Mouse (Mus musculus): ENCODE measurements at regions not wholly inside any gene's neighbourhood (a gene's known extent, or its start where the extent isn't known, plus 50 kb on each side); places are given as distances from the start of the nearest gene placed in this dataset.
"Not testable (repeated sequence)": the region's sequence is repeated elsewhere in the genome, so short reads cannot be mapped to it uniquely, and the experiment has no call there.

DNA sequence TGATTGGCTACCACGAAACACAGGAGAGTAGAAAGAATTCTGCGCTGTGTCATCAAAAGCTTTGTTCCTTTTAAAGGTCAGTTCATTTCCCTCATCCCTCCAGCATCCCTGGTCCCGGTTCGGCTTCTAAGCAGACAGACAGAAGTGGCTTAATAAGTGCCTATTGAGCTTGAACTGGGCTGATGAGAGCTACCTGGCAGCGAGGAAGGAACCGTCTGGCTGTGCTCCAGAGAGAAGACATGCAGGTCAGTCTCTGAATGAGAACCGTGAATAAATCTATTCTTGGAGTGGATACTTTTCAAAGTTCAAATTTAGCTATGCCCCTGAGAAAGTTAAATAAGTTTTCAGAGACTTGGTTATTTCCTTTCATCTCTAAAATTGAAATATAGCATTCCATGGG is 135.0 kb upstream of the Fam78b start:
- no peak for ATAC-seq (ENCODE audit: low FRiP score, low read depth)
- no peaks in the 10 kb centered on the region for H3K36me3 ChIP-seq
- H3K27me3 ChIP-seq (replicated peaks) = no peaks in the 10 kb centered on the region
- no peaks in the 10 kb centered on the region for H3K4me1 ChIP-seq
- no peak overlapping the region for H3K27ac ChIP-seq
- H3K9me3 ChIP-seq = no peaks in the 10 kb centered on the region
- no peak overlapping the region for H3K4me2 ChIP-seq (replicated peaks)
- H3K4me3 ChIP-seq = no peak overlapping the region
- 79% methylated on average over 7 of the region's 7 CpGs for WGBS
- no peak overlapping the region for H3K9ac ChIP-seq

- 86% methylated on average over 4 of the region's 4 CpGs for WGBS
- Histone ChIP-seq H3K9me3 (no peaks in the 10 kb centered on the region), H3K36me3 (no peaks in the 10 kb centered on the region), H3K27ac (no peak overlapping the region), H3K9ac (no peak overlapping the region), H3K27me3 (replicated peaks) (no peaks in the 10 kb centered on the region), H3K4me3 (no peak overlapping the region), H3K4me2 (replicated peaks) (no peak overlapping the region), H3K4me1 (no peaks in the 10 kb centered on the region)
- ATAC-seq (ENCODE audit: low FRiP score, low read depth) = no peak
Measured at GRCm38 (mm10) chr1:166871258-166871657, 130.0 kb upstream of the Fam78b start.

DNA sequence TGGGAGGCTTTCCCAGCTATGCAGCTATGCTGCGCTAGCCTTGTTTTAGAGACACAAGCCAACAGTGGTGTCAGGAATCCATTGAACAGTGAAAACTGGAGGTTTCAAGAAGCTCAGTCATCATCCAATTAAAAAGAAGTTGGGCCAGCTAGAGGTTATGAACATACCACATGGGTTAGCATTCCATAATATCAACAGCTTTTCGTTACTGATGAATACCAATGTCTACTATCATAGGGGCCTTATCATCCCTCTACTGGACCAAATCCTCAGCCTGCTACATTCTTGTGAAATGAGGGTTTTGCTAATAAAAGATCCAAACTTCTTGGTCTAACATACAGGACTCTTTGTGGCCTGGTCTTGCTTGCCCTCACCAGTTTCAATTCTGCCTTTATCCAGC is 124.8 kb upstream of the Fam78b start:
- Histone ChIP-seq H3K36me3 (no peaks in the 10 kb centered on the region), H3K27me3 (replicated peaks) (no peaks in the 10 kb centered on the region), H3K4me1 (no peaks in the 10 kb centered on the region), H3K9me3 (no peaks in the 10 kb centered on the region), H3K4me2 (replicated peaks) (no peak overlapping the region), H3K9ac (no peak overlapping the region), H3K27ac (no peak overlapping the region), H3K4me3 (no peak overlapping the region)
- ATAC-seq (ENCODE audit: low FRiP score, low read depth) = no peak
- 90% methylated on average over 2 of the region's 2 CpGs for WGBS

DNA sequence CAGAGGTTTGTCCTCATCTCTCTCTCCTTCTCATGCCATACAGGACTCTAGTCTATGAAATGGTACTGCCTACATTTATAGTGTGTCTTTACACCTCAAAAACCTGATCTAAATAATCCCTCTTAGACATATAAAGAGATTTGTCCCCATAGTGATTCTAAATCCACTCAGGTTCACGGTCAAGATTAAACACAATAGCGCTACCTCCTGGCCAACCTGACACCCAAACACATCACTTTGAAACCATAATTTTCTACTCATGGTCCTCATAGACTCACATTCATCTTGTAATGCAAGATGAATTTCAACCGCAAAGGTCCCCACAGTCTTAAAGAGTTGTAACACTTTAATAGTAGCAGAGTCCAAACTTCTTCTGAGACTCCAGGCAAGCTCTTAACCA is 118.0 kb upstream of the Fam78b start:
- no peaks in the 10 kb centered on the region for H3K27me3 ChIP-seq (replicated peaks)
- 89% methylated on average over 3 of the region's 3 CpGs for WGBS
- no peaks in the 10 kb centered on the region for H3K4me1 ChIP-seq
- no peak overlapping the region for H3K9ac ChIP-seq
- H3K27ac ChIP-seq = no peak overlapping the region
- H3K4me3 ChIP-seq = no peak overlapping the region
- no peaks in the 10 kb centered on the region for H3K9me3 ChIP-seq
- no peaks in the 10 kb centered on the region for H3K36me3 ChIP-seq
- H3K4me2 ChIP-seq (replicated peaks) = no peak overlapping the region
- ATAC-seq (ENCODE audit: low FRiP score, low read depth) = no peak

- no peak overlapping the region for H3K9ac ChIP-seq
Measured at GRCm38 (mm10) chr1:166895945-166896344, 105.3 kb upstream of the Fam78b start.

GRCm38 (mm10) chr1:166898741-166899140 is 102.5 kb upstream of the Fam78b start:
- H3K4me3 ChIP-seq = no peak overlapping the region
- 95% methylated on average over 2 of the region's 2 CpGs for WGBS
- H3K36me3 ChIP-seq = no peaks in the 10 kb centered on the region
- H3K4me2 ChIP-seq (replicated peaks) = no peak overlapping the region
- H3K27me3 ChIP-seq (replicated peaks) = no peaks in the 10 kb centered on the region
- H3K9me3 ChIP-seq = no peaks in the 10 kb centered on the region
- H3K4me1 ChIP-seq = no peaks in the 10 kb centered on the region
- no peak for ATAC-seq (ENCODE audit: low FRiP score, low read depth)
- H3K27ac ChIP-seq = no peak overlapping the region
- H3K9ac ChIP-seq = no peak overlapping the region

More at GRCm38 (mm10) chr1:166895945-166896344, 105.3 kb upstream of the Fam78b start:
- no peak overlapping the region for H3K4me2 ChIP-seq (replicated peaks)
- H3K36me3 ChIP-seq = no peaks in the 10 kb centered on the region
- H3K27me3 ChIP-seq (replicated peaks) = no peaks in the 10 kb centered on the region
- ATAC-seq (ENCODE audit: low FRiP score, low read depth) = no peak
- no peak overlapping the region for H3K4me3 ChIP-seq
- H3K27ac ChIP-seq = no peak overlapping the region
- no peaks in the 10 kb centered on the region for H3K4me1 ChIP-seq
- no peaks in the 10 kb centered on the region for H3K9me3 ChIP-seq
- WGBS = 95% methylated on average over 5 of the region's 5 CpGs

DNA sequence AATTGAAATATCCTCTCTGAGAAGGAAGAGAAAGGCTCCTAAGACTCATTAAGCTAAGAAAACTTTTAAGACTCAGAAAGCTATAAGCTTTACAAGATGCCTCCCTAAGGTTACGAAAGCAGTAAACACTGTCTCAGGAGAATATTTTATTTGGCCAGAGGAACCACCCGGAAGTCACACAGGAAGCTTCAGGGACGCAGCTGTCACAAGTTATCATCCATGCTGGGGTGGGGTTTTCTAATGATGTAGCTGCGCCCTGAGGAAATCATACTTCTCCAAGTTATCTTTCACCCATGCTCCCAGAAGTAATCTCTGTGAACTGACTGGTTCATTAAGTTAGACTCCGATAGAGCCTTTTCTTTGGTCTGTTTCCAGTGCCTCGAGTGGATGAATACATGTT is 102.0 kb upstream of the Fam78b start:
- no peak overlapping the region for H3K4me2 ChIP-seq (replicated peaks)
- H3K27me3 ChIP-seq (replicated peaks) = no peaks in the 10 kb centered on the region
- no peaks in the 10 kb centered on the region for H3K4me1 ChIP-seq
- no peak overlapping the region for H3K9ac ChIP-seq
- H3K27ac ChIP-seq = no peak overlapping the region
- no peak for ATAC-seq (ENCODE audit: low FRiP score, low read depth)
- H3K36me3 ChIP-seq = no peaks in the 10 kb centered on the region
- no peaks in the 10 kb centered on the region for H3K9me3 ChIP-seq
- H3K4me3 ChIP-seq = no peak overlapping the region
- WGBS = 83% methylated on average over 6 of the region's 6 CpGs

DNA sequence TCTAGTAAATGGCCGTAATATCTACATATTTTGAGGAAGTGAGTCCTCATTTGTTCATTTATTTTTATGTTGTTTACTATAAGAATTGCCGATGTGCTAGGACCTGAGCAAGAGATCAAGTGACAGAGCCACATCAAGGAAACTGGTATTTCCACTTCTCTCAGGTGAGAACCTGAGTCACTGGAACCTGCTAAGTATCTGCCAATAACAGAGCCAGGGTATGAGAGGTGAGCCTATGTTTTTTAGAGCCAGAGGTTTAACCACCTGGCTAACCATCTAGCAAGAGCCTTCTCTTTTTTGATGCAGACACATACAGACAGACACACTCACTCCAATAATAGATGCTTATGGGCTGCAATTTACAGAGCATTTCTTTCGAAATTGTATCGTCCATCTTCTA is 101.2 kb upstream of the Fam78b start:
- H3K27me3 ChIP-seq (replicated peaks) = no peaks in the 10 kb centered on the region
- no peak overlapping the region for H3K4me2 ChIP-seq (replicated peaks)
- H3K4me1 ChIP-seq = no peaks in the 10 kb centered on the region
- no peaks in the 10 kb centered on the region for H3K9me3 ChIP-seq
- no peak overlapping the region for H3K4me3 ChIP-seq
- H3K27ac ChIP-seq = no peak overlapping the region
- 73% methylated on average over 4 of the region's 4 CpGs for WGBS
- 0 out of 2 replicates have a peak, but pooled peaks have one; percentile 1 for ATAC-seq (ENCODE audit: low FRiP score, low read depth)
- H3K36me3 ChIP-seq = no peaks in the 10 kb centered on the region
- no peak overlapping the region for H3K9ac ChIP-seq

DNA sequence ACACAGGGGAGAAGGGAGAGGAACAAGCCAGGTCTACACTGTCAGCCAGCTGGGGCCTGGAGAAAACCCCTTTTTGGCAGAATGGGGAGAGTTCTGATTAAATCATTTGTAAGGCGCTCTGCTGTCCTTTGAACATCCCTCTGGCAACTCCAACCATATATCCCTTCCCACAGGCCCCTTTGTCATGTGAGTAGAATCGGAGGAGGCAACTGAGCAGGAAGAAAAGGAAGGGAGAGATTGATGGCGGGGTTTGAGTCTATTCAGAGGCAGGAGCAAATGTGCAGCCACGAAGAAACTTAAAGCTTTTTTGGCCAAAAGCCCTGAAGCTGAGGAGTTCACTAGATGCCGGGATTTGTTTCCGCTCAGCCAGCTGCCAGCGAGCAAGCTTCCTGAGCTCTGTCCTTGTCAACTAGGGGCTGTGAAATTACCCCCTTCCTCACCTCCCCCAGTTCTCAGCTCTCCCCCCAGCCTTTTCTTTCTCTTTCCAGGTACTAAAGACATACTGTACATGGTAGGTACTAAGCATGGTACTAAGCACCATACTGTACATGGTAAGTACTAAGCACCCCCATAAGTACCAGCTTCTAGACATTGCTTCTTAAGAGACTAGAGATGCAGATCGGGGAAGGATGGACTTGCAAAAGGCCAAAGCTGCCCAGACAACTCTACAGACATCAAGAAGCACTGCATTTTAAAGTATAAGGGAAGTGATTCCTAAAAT is 100.6 kb upstream of the Fam78b start:
- Histone ChIP-seq H3K4me3 (no peak overlapping the region), H3K27ac (no peak overlapping the region), H3K4me1 (no peaks in the 10 kb centered on the region), H3K9ac (no peak overlapping the region), H3K27me3 (replicated peaks) (no peaks in the 10 kb centered on the region), H3K4me2 (replicated peaks) (peak overlapping the region; percentile 18; the same call in 1 of the 2 replicates), H3K36me3 (no peaks in the 10 kb centered on the region), H3K9me3 (no peaks in the 10 kb centered on the region)
- ATAC-seq (ENCODE audit: low FRiP score, low read depth) = peak; percentile 90
- 37% methylated on average over 8 of the region's 8 CpGs for WGBS

- Histone ChIP-seq H3K9ac (no peak overlapping the region), H3K36me3 (no peaks in the 10 kb centered on the region), H3K9me3 (no peaks in the 10 kb centered on the region), H3K27me3 (replicated peaks) (no peaks in the 10 kb centered on the region), H3K27ac (no peak overlapping the region), H3K4me2 (replicated peaks) (no peak overlapping the region), H3K4me1 (no peaks in the 10 kb centered on the region), H3K4me3 (no peak overlapping the region)
- ATAC-seq (ENCODE audit: low FRiP score, low read depth) = no peak
- WGBS = 64% methylated on average over 4 of the region's 4 CpGs
Measured at GRCm38 (mm10) chr1:166901574-166901973, 99.6 kb upstream of the Fam78b start.

- Histone ChIP-seq H3K9me3 (no peaks in the 10 kb centered on the region), H3K4me3 (no peak overlapping the region), H3K4me2 (replicated peaks) (no peak overlapping the region), H3K27ac (no peak overlapping the region), H3K27me3 (replicated peaks) (no peaks in the 10 kb centered on the region), H3K4me1 (no peaks in the 10 kb centered on the region), H3K9ac (no peak overlapping the region), H3K36me3 (no peaks in the 10 kb centered on the region)
- ATAC-seq (ENCODE audit: low FRiP score, low read depth) = no peak
- 88% methylated on average over 5 of the region's 5 CpGs for WGBS
Measured at GRCm38 (mm10) chr1:166903417-166903816, 97.8 kb upstream of the Fam78b start.

GRCm38 (mm10) chr1:166908231-166908805 is 92.9 kb upstream of the Fam78b start:
- no peak overlapping the region for H3K9ac ChIP-seq
- H3K4me3 ChIP-seq = no peak overlapping the region
- H3K9me3 ChIP-seq = no peaks in the 10 kb centered on the region
- WGBS = 89% methylated on average over 10 of the region's 10 CpGs
- no peaks in the 10 kb centered on the region for H3K4me1 ChIP-seq
- H3K27ac ChIP-seq = no peak overlapping the region
- no peaks in the 10 kb centered on the region for H3K36me3 ChIP-seq
- H3K27me3 ChIP-seq (replicated peaks) = no peaks in the 10 kb centered on the region
- no peak for ATAC-seq (ENCODE audit: low FRiP score, low read depth)
- no peak overlapping the region for H3K4me2 ChIP-seq (replicated peaks)

DNA sequence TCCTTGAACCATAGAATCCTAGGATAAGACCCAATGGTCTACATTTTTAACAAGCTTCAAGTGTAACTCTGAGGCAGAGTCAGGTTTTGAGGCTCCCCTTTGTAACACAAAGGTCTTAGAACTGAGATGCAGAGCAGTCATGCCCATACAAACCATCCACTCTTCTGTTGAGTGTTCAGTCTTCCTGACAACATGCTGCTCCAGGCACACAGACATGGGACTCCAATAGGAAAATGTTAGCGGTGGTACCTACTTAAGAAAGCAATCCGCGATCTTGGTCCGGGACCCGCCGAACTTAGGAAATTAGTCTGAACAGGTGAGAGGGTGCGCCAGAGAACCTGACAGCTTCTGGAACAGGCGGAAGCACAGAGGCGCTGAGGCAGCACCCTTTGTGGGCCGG is 89.0 kb upstream of the Fam78b start:
- H3K27ac ChIP-seq; H3K9ac ChIP-seq; H3K4me3 ChIP-seq; H3K4me2 ChIP-seq (replicated peaks); H3K4me1 ChIP-seq; H3K27me3 ChIP-seq (replicated peaks); ATAC-seq (ENCODE audit: low FRiP score, low read depth); H3K36me3 ChIP-seq; H3K9me3 ChIP-seq: not testable (repeated sequence)
- WGBS = 95% methylated on average over 8 of the region's 10 CpGs
